Mouse (Mus musculus) urinary bladder, adult 18-20 months (tissue): ENCODE data around the gene Spata7.

ENCODE experiments used
- DNase-seq, 2 experiments: peaks; one replicate each; pipeline ENCODE4 v3.0.0; 2022; ENCODE audit warnings: low spot score in 2 of 2, mixed read lengths in 2 of 2

Spata7 gene

GRCm38 (mm10) chr12:98673879-98674278 is 45.9 kb downstream of the Spata7 start:
- DNase-seq: no peak

DNA sequence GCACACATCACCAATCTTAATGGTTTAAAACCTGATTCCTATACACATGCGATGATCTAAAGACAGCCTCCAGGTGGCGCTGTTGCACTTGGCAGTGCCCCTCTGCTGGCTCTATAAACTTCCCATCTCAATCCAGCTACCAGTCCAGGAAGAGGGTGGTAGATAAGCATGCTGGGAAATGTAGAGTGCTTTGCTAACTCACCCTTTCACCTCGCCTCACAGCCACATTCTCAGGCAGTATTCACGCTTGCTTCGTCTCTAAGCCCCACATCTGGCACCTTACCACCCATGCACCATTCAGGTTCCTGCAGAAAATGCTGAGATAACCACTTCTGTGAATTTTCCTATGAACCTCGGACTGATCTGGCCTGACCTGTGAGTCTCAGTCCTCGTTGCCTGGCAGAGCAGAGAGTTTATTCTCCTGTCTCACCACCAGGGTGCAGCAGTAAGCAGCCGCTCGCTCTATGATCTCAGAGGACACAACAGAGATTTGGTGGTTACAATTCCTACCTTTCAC is 46.7 kb downstream of the Spata7 start:
- peak; percentile 61 to 63 for DNase-seq

GRCm38 (mm10) chr12:98676861-98677260 is 48.9 kb downstream of the Spata7 start:
- DNase-seq: no peak

- no peak for DNase-seq
Observed at GRCm38 (mm10) chr12:98677336-98677735, 49.4 kb downstream of the Spata7 start.

DNA sequence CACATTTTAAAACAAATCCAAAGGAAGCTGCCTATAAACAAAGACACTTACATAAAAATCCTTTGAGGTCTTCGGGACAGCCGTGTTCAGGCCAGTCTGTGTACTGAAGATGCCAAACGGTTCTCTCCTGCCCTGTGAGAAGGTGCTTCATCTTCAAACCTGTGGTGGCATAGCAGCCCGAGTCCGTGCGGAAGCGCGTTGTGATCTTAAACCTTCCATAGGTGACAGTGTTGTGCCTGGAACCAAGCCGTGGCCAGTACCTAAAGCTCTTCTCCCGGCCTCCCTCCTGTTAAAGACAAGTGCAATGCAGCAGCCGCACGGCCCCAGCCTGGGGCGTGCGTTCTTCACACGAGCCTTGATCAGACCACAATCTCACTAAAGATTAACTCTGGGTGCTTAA is 51.9 kb downstream of the Spata7 start:
- DNase-seq: no peak

- no peak for DNase-seq
Observed at GRCm38 (mm10) chr12:98682196-98682595, 54.2 kb downstream of the Spata7 start.

DNA sequence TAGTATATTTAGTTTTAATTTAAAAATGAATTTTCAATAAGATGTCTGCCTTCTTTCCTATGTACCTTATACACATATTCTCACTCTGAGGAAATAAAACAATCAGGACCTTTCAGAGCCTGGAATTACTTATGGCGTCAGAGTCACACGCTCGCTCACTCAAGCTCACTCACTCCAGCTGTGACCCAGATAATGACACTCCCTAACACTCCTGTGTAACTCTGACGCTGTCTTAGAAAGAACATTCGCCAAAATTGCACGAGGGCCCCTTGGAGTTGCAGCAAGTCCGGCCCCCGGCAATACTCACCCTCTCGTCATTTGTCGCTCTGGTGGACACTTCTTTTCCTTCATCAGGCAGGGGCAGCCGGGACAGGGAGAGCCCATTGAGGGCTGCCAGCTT is 55.2 kb downstream of the Spata7 start:
- DNase-seq: no peak

DNA sequence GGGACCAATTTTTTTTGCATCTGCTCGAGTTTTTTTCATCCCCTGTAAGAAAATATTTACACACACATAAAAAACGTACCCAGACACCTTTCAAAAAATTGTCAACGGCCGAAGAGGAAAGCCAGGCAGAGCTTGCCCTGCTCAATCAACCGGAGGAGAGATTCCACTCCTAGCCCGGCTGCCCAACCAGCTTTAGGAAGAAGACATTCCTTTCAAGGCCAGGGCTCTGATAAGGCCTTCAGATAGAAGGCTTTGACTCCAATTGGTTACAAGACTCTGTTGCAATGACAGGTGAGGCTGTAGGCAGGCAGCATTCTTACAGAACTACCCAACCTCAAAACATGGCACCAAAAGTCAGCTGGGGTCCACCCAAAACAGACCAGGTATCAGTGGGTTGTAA is 55.6 kb downstream of the Spata7 start:
- DNase-seq: no peak

DNA sequence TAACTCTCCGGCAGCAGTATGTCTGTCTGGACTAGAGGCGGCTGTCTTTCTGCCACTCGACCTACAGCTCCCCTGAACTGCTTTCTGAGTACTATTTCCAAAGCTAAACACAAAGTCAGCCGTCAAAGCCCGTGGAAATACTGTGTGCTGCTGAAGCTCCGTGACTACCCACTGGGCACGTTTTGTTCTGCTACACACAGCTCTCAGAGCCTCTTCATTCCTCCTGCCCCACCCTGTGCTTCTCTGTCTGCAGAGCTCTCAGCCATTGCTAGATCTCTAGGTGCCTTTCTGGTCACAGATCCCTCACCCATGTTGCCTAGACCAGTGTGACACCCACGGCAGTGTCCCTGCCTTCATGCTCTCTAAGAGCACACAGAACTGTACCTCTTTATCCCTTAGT is 62.3 kb downstream of the Spata7 start:
- DNase-seq: no peak

DNA sequence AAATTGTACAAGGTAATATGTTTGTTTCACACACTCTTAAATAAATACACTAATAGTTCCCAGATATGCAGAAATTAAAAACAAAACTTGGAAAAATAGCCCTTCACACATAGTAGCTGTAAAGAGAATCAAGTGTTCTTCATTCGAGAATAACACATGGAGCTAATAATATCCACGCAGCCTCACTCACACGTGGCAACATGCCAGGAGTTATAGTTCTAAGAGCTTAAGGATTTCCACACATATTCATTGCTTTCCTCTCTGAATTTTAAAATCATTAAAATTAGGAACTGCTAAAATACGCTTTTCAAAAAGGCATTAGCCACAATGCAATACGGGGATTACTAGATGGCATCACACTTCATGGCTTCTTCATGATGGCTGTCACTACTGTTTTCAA is 69.2 kb downstream of the Spata7 start:
- DNase-seq: no peak

GRCm38 (mm10) chr12:98701564-98701963 is 73.6 kb downstream of the Spata7 start:
- no peak for DNase-seq

GRCm38 (mm10) chr12:98703554-98703953 is 75.6 kb downstream of the Spata7 start:
- no peak for DNase-seq

DNA sequence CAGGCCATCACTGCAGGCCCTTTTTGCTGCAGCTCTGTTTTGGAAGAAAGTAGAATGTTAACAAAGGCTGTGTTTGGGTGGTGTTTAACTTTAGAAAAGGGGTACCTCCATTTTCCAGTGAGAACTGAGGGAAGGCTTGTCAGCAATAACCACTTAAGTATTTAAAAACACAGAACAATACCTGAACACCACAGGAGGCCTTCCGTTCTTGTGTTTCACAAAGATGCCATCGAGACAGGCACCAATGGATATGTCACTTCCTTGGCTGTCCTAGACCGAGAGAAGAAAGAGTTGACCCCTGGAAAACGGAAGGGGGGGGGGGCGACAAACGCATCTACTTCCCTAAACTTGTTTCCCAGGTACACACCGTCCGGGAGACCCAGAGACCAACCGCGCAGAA is 76.0 kb downstream of the Spata7 start:
- no peak for DNase-seq

DNA sequence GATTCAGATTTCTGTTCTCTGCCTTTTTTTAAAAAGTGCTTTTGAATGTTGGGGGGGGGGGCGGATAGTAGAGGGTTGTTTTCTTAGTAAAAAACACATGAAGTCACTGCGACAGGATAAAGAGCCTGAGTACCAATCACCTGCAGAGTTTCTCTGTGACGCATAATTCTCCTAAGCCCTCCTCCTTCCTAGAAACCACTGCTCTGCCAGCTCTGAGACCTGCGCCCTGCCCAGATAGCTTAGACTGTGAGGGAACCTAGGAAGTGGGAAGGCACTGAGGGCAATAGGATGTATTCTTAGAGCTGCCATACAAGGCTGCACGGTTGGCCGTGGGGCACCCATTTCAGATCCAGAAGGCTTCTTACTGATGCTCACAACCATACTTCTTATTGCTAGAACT is 84.9 kb downstream of the Spata7 start:
- DNase-seq: no peak

- DNase-seq: peak in 1 of 2 experiments; percentile 16
Observed at GRCm38 (mm10) chr12:98713621-98714103, 85.7 kb downstream of the Spata7 start.

- no peak for DNase-seq
Observed at GRCm38 (mm10) chr12:98714757-98715156, 86.8 kb downstream of the Spata7 start.

DNA sequence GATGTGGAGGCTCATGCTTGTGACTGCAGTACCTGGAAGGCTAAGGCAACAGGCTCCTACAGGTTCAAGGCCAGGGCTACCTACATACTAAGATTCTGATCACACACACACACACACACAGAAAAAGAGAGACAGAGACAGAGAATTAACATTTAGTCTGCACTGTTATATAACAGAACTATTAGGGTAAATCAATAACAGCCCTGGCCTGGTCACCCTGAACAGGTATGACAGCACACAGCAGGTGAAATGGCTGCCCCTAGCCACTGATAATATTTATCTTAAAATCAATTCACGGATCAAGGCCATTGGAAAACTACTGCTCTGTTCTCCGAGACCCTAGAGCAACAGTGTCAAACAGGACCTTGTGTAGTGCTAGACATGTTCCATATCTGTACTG is 88.2 kb downstream of the Spata7 start:
- DNase-seq: no peak
